Mouse (Mus musculus) cerebellum, adult (tissue): ENCODE measurements around the gene Robo1.
"Not testable (repeated sequence)": the region's sequence is repeated elsewhere in the genome, so short reads cannot be mapped to it uniquely, and the experiment has no call there.

Experiments
- ATAC-seq: cut with Nextera tagmentation; 2 replicates; pipeline ENCODE4 v1.9.2; 2017; ENCODE audit warnings: mild to moderate bottlenecking, moderate library complexity, mixed read lengths; ENCODE audit not compliant: insufficient number of reproducible peaks, low FRiP score, low TSS enrichment

The Robo1 gene

GRCm38 (mm10) chr16:72434396-72434795 lies 126.3 kb downstream of the Robo1 start:
- ATAC-seq: no peak

- ATAC-seq: no peak
Measured at GRCm38 (mm10) chr16:72444428-72445135, 136.5 kb downstream of the Robo1 start.

- ATAC-seq: no peak
Measured at GRCm38 (mm10) chr16:72458155-72458554, 150.0 kb downstream of the Robo1 start.

- no peak for ATAC-seq
Measured at GRCm38 (mm10) chr16:72458576-72458975, 150.5 kb downstream of the Robo1 start.

GRCm38 (mm10) chr16:72465696-72466095 lies 157.6 kb downstream of the Robo1 start:
- ATAC-seq: no peak

- ATAC-seq: no peak
Measured at GRCm38 (mm10) chr16:72470037-72470673, 162.0 kb downstream of the Robo1 start.

- no peak for ATAC-seq
Measured at GRCm38 (mm10) chr16:72510716-72511199, 202.7 kb downstream of the Robo1 start.

GRCm38 (mm10) chr16:72531337-72531736 lies 223.2 kb downstream of the Robo1 start:
- ATAC-seq: no peak

GRCm38 (mm10) chr16:72533900-72534571 lies 225.9 kb downstream of the Robo1 start:
- no peak for ATAC-seq

GRCm38 (mm10) chr16:72538171-72538570 lies 230.1 kb downstream of the Robo1 start:
- ATAC-seq: no peak

- no peak for ATAC-seq
Measured at GRCm38 (mm10) chr16:72543928-72544327, 235.8 kb downstream of the Robo1 start.

- ATAC-seq: no peak
Measured at GRCm38 (mm10) chr16:72544950-72545349, 236.8 kb downstream of the Robo1 start.

- no peak for ATAC-seq
Measured at GRCm38 (mm10) chr16:72551672-72552243, 243.7 kb downstream of the Robo1 start.

GRCm38 (mm10) chr16:72553713-72554112 lies 245.6 kb downstream of the Robo1 start:
- ATAC-seq: no peak

- not testable (repeated sequence) for ATAC-seq
Measured at GRCm38 (mm10) chr16:72562149-72562548, 254.0 kb downstream of the Robo1 start.

- no peak for ATAC-seq
Measured at GRCm38 (mm10) chr16:72563196-72563963, 255.3 kb downstream of the Robo1 start.

- no peak for ATAC-seq
Measured at GRCm38 (mm10) chr16:72575171-72575570, 267.1 kb downstream of the Robo1 start.

- no peak for ATAC-seq
Measured at GRCm38 (mm10) chr16:72576956-72577355, 268.9 kb downstream of the Robo1 start.

GRCm38 (mm10) chr16:72584454-72585159 lies 276.5 kb downstream of the Robo1 start:
- ATAC-seq: no peak
